Mouse (Mus musculus): ENCODE measurements around the gene Tmem248. TPM values are rescaled to one million over a fixed set of nuclear protein-coding genes. Genes with fewer than 3 reads are reported as not detected.

Tmem248 gene
- total RNA-seq (2014; fragmentation: Nextera tagmentation) = 62.4 and 63.5 TPM in 2 replicates
- total RNA-seq (2017) = 39.4 and 40.6 TPM in 2 replicates
- polyA plus RNA-seq (2012) = 27.3 and 34.6 TPM in 2 replicates

GRCm38 (mm10) chr5:130216781-130217180 lies at the start of gene Tmem248:
TSS of gene Tmem248 (plus strand) at chr5:130217081.
- Histone ChIP-seq H3K36me3 (replicated peaks) (peaks cover 53% of the 10 kb centered on the region), H3K4me3 (ENCODE audit: low read depth, low read length) (no peak within 1 kb of the TSS), H3K4me1 (ENCODE audit: insufficient read depth, low read depth, low read length) (peaks cover 20% of the 10 kb centered on the region), H3K9me3 (replicated peaks) (0 out of 2 replicates have a peak, but pooled peaks cover 3% of the 10 kb centered on the region), H3K27me3 (ENCODE audit: insufficient read depth, low read length) (no peaks in the 10 kb centered on the region)
- ATAC-seq (ENCODE audit: extremely low read depth, insufficient number of reproducible peaks, low FRiP score, poor library complexity, severe bottlenecking) (no peak), DNase-seq (ENCODE audit: low spot score) (no peak)
- TF ChIP-seq TAL1 (conservative IDR thresholded peaks at IDR 0.05; ENCODE audit: low read depth, low read length) (no peak), GATA2 (IDR thresholded peaks at IDR 0.05; ENCODE audit: borderline replicate concordance, low read depth, low read length) (no peak), CTCF (IDR thresholded peaks at IDR 0.05; ENCODE audit: low read depth, low read length) (no peak), GATA1 (IDR thresholded peaks at IDR 0.05; ENCODE audit: borderline replicate concordance, low read length) (no peak), POLR2AphosphoS5 (IDR thresholded peaks at IDR 0.05; ENCODE audit: insufficient replicate concordance, low read depth, low read length) (no peak)

- Histone ChIP-seq H3K36me3 (replicated peaks) (peaks cover 3% of the 10 kb centered on the region), H3K4me3 (ENCODE audit: low read depth, low read length) (no peak overlapping the region), H3K9me3 (replicated peaks) (peaks cover 5% of the 10 kb centered on the region), H3K4me1 (ENCODE audit: insufficient read depth, low read depth, low read length) (peaks cover 59% of the 10 kb centered on the region), H3K27me3 (ENCODE audit: insufficient read depth, low read length) (no peaks in the 10 kb centered on the region)
- DNase-seq (ENCODE audit: low spot score) = no peak
- ATAC-seq (ENCODE audit: extremely low read depth, insufficient number of reproducible peaks, low FRiP score, poor library complexity, severe bottlenecking) = no peak
- TF ChIP-seq POLR2AphosphoS5 (IDR thresholded peaks at IDR 0.05; ENCODE audit: insufficient replicate concordance, low read depth, low read length) (no peak), TAL1 (conservative IDR thresholded peaks at IDR 0.05; ENCODE audit: low read depth, low read length) (no peak), GATA2 (IDR thresholded peaks at IDR 0.05; ENCODE audit: borderline replicate concordance, low read depth, low read length) (no peak), CTCF (IDR thresholded peaks at IDR 0.05; ENCODE audit: low read depth, low read length) (no peak), GATA1 (IDR thresholded peaks at IDR 0.05; ENCODE audit: borderline replicate concordance, low read length) (no peak)
These were observed 47.8 kb upstream of the Tmem248 start for GRCm38 (mm10) chr5:130169109-130169508.

GRCm38 (mm10) chr5:130170666-130171422 lies 46.0 kb upstream of the Tmem248 start:
- Histone ChIP-seq H3K4me1 (ENCODE audit: insufficient read depth, low read depth, low read length) (peaks cover 60% of the 10 kb centered on the region), H3K36me3 (replicated peaks) (peaks cover 15% of the 10 kb centered on the region), H3K4me3 (ENCODE audit: low read depth, low read length) (peak overlapping the region; percentile 88), H3K27me3 (ENCODE audit: insufficient read depth, low read length) (no peaks in the 10 kb centered on the region), H3K9me3 (replicated peaks) (peaks cover 5% of the 10 kb centered on the region)
- peak; percentile 80 for DNase-seq (ENCODE audit: low spot score)
- ATAC-seq (ENCODE audit: extremely low read depth, insufficient number of reproducible peaks, low FRiP score, poor library complexity, severe bottlenecking) = peak; percentile 85
- TF ChIP-seq GATA1 (IDR thresholded peaks at IDR 0.05; ENCODE audit: borderline replicate concordance, low read length) = no peak
- peak; percentile 93 for TF ChIP-seq TAL1 (conservative IDR thresholded peaks at IDR 0.05; ENCODE audit: low read depth, low read length)

DNA sequence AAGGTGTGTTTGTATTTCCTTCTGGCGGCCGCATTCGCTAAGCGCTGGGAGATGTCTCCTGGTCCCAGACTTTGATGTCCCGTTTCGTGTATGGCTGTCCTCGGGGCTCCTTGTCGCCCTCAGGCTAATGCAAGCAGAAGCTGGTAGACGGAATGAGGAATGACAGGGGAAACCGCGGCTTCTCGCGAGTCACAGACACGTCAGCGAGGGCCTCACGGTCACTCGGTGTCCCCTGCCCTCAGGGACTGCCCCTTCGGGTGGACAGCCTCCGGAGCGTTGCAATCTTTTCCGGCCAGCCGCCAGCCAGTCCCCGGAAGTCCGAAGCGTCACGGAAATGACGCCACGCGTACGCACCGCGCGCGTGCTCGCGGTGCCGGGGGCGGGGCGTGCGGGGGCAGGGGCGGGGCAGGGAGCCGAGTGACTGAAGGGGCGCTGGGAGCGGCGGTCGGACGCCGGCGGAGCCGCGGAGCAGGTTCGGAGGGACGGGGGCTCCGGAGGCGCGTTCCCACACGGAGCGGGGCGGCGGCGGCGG lies 45.4 kb upstream of the Tmem248 start, which contains the start of gene Rabgef1:
Rabgef1 (plus strand) TSS at position 376 of the 532 bp plus-strand sequence.
- peaks cover 62% of the 10 kb centered on the region for H3K4me1 ChIP-seq (ENCODE audit: insufficient read depth, low read depth, low read length)
- H3K9me3 ChIP-seq (replicated peaks) = peaks cover 5% of the 10 kb centered on the region
- H3K27me3 ChIP-seq (ENCODE audit: insufficient read depth, low read length) = no peaks in the 10 kb centered on the region
- DNase-seq (ENCODE audit: low spot score) = peak; percentile 83
- peak within 1 kb of the TSS; percentile 88 for H3K4me3 ChIP-seq (ENCODE audit: low read depth, low read length)
- ATAC-seq (ENCODE audit: extremely low read depth, insufficient number of reproducible peaks, low FRiP score, poor library complexity, severe bottlenecking) = peak; percentile 81
- TF ChIP-seq TAL1 (conservative IDR thresholded peaks at IDR 0.05; ENCODE audit: low read depth, low read length) (no peak), POLR2AphosphoS5 (IDR thresholded peaks at IDR 0.05; ENCODE audit: insufficient replicate concordance, low read depth, low read length) (no peak), CTCF (IDR thresholded peaks at IDR 0.05; ENCODE audit: low read depth, low read length) (no peak), GATA2 (IDR thresholded peaks at IDR 0.05; ENCODE audit: borderline replicate concordance, low read depth, low read length) (no peak), GATA1 (IDR thresholded peaks at IDR 0.05; ENCODE audit: borderline replicate concordance, low read length) (no peak)
- peaks cover 21% of the 10 kb centered on the region for H3K36me3 ChIP-seq (replicated peaks)

GRCm38 (mm10) chr5:130171956-130172601 lies 44.8 kb upstream of the Tmem248 start:
- peak; percentile 60 for DNase-seq (ENCODE audit: low spot score)
- H3K36me3 ChIP-seq (replicated peaks) = peaks cover 21% of the 10 kb centered on the region
- peak overlapping the region; percentile 88 for H3K4me3 ChIP-seq (ENCODE audit: low read depth, low read length)
- no peak for ATAC-seq (ENCODE audit: extremely low read depth, insufficient number of reproducible peaks, low FRiP score, poor library complexity, severe bottlenecking)
- no peak for TF ChIP-seq POLR2AphosphoS5 (IDR thresholded peaks at IDR 0.05; ENCODE audit: insufficient replicate concordance, low read depth, low read length)
- no peak for TF ChIP-seq CTCF (IDR thresholded peaks at IDR 0.05; ENCODE audit: low read depth, low read length)
- TF ChIP-seq GATA1 (IDR thresholded peaks at IDR 0.05; ENCODE audit: borderline replicate concordance, low read length) = no peak
- TF ChIP-seq GATA2 (IDR thresholded peaks at IDR 0.05; ENCODE audit: borderline replicate concordance, low read depth, low read length) = no peak
- no peak for TF ChIP-seq TAL1 (conservative IDR thresholded peaks at IDR 0.05; ENCODE audit: low read depth, low read length)
- H3K4me1 ChIP-seq (ENCODE audit: insufficient read depth, low read depth, low read length) = peaks cover 62% of the 10 kb centered on the region
- peaks cover 5% of the 10 kb centered on the region for H3K9me3 ChIP-seq (replicated peaks)
- no peaks in the 10 kb centered on the region for H3K27me3 ChIP-seq (ENCODE audit: insufficient read depth, low read length)

DNA sequence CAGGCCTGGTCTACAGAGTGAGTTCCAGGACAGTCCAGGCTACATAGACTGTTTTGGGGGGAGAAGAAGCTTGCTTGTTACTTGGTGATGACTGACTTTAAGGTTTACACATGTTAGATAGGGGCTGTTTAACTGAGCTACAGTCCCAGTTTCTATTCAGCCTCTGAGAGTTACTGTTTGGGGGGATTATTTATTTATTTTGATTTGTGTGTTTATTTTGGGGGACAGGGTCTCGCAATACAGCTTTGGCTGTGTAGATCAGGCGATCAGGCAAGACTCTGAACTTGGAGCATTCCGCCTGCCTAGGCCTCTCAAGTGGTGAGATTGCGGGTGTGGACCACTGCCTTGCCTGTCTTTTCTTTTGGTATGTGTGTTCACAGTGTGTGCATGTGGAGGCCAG lies 43.9 kb upstream of the Tmem248 start:
- peaks cover 67% of the 10 kb centered on the region for H3K4me1 ChIP-seq (ENCODE audit: insufficient read depth, low read depth, low read length)
- DNase-seq (ENCODE audit: low spot score) = no peak
- H3K27me3 ChIP-seq (ENCODE audit: insufficient read depth, low read length) = no peaks in the 10 kb centered on the region
- H3K4me3 ChIP-seq (ENCODE audit: low read depth, low read length) = peak overlapping the region; percentile 88
- no peak for TF ChIP-seq GATA1 (IDR thresholded peaks at IDR 0.05; ENCODE audit: borderline replicate concordance, low read length)
- TF ChIP-seq POLR2AphosphoS5 (IDR thresholded peaks at IDR 0.05; ENCODE audit: insufficient replicate concordance, low read depth, low read length) = no peak
- TF ChIP-seq TAL1 (conservative IDR thresholded peaks at IDR 0.05; ENCODE audit: low read depth, low read length) = no peak
- no peak for TF ChIP-seq CTCF (IDR thresholded peaks at IDR 0.05; ENCODE audit: low read depth, low read length)
- no peak for TF ChIP-seq GATA2 (IDR thresholded peaks at IDR 0.05; ENCODE audit: borderline replicate concordance, low read depth, low read length)
- H3K36me3 ChIP-seq (replicated peaks) = peaks cover 24% of the 10 kb centered on the region
- ATAC-seq (ENCODE audit: extremely low read depth, insufficient number of reproducible peaks, low FRiP score, poor library complexity, severe bottlenecking) = no peak
- H3K9me3 ChIP-seq (replicated peaks) = peaks cover 4% of the 10 kb centered on the region
